Mouse (Mus musculus): Measurements from ENCODE around the gene Mink1. TPM values are rescaled to one million over a fixed set of nuclear protein-coding genes. Genes with fewer than 3 reads are reported as not detected.

The Mink1 gene
- total RNA-seq, 2 experiments from 2014 or later, result 67.7 to 67.8 TPM

Other genes starting within 250 kb of the Mink1 start
- not detected for gene Alox12e, start 240.3 kb upstream of the Mink1 start, total RNA-seq (2021)
- gene Alox15, start 210.8 kb upstream of the Mink1 start, total RNA-seq (2021), result 1 to 10 TPM in 1 of 2 experiments, under 1 TPM in 1; 0.95 to 1.5 TPM
- 10 to 100 TPM; 37.2 to 40.5 TPM for gene Pelp1, start 152.8 kb upstream of the Mink1 start, total RNA-seq (2021)
- gene Arrb2, start 130.2 kb upstream of the Mink1 start, total RNA-seq (2021), result 10 to 100 TPM; 30.4 to 32.3 TPM
- gene Med11, start 111.0 kb upstream of the Mink1 start, total RNA-seq (2021), result 10 to 100 TPM; 17.3 to 18.6 TPM
- gene Zmynd15, start 103.4 kb upstream of the Mink1 start, total RNA-seq (2021), result 1 to 10 TPM; 2.2 to 2.3 TPM
- 1 to 10 TPM; 5.8 to 7.4 TPM for gene Cxcl16, start 102.9 kb upstream of the Mink1 start, total RNA-seq (2021)
- 1 to 10 TPM; 1.3 TPM for gene Tm4sf5, start 57.6 kb upstream of the Mink1 start, total RNA-seq (2021)
- gene Vmo1, start 48.3 kb upstream of the Mink1 start, total RNA-seq (2021), result under 1 TPM; 0.51 to 0.64 TPM
- gene Gltpd2, start 43.7 kb upstream of the Mink1 start, total RNA-seq (2021), result 1 to 10 TPM in 1 of 2 experiments, not detected in 1; 5.0 TPM
- 100 to 1,000 TPM; 289 to 310 TPM for gene Psmb6, start 37.5 kb upstream of the Mink1 start, total RNA-seq (2021)
- gene Gm40193, start 29.9 kb upstream of the Mink1 start, total RNA-seq (2021), result not detected
- gene Pld2, start 22.8 kb upstream of the Mink1 start, total RNA-seq (2021), result 10 to 100 TPM; 11.8 to 15.4 TPM
- gene 4930544D05Rik, start 53.0 kb downstream of the Mink1 start, total RNA-seq (2021), result not detected
- under 1 TPM in 1 of 2 experiments, not detected in 1; 0.36 TPM for gene Chrne, start 56.3 kb downstream of the Mink1 start, total RNA-seq (2021)
- gene Gp1ba, start 76.2 kb downstream of the Mink1 start, total RNA-seq (2021), result 1 to 10 TPM in 1 of 2 experiments, under 1 TPM in 1; 0.28 to 1.2 TPM
- 100 to 1,000 TPM; 100 to 106 TPM for gene Rnf167, start 84.4 kb downstream of the Mink1 start, total RNA-seq (2021)
- 100 to 1,000 TPM; 153 TPM for gene Slc25a11, start 84.6 kb downstream of the Mink1 start, total RNA-seq (2021)
- 100 to 1,000 TPM; 804 to 830 TPM for gene Pfn1, start 91.8 kb downstream of the Mink1 start, total RNA-seq (2021)
- 100 to 1,000 TPM in 1 of 2 experiments, 10 to 100 TPM in 1; 72.6 to 112 TPM for gene Eno3, start 94.3 kb downstream of the Mink1 start, total RNA-seq (2021)
- gene Spag7, start 106.5 kb downstream of the Mink1 start, total RNA-seq (2021), result 10 to 100 TPM; 82.0 to 87.2 TPM
- gene Camta2, start 125.2 kb downstream of the Mink1 start, total RNA-seq (2021), result 10 to 100 TPM; 36.2 to 37.8 TPM
- gene Inca1, start 137.3 kb downstream of the Mink1 start, total RNA-seq (2021), result 10 to 100 TPM in 1 of 2 experiments, 1 to 10 TPM in 1; 7.0 to 10.2 TPM
- 100 to 1,000 TPM; 135 to 149 TPM for gene Kif1c, start 137.7 kb downstream of the Mink1 start, total RNA-seq (2021)
- 10 to 100 TPM; 12.9 to 13.2 TPM for gene Zfp3, start 201.3 kb downstream of the Mink1 start, total RNA-seq (2021)
- under 1 TPM; 0.48 to 0.68 TPM for gene Scimp, start 249.7 kb downstream of the Mink1 start, total RNA-seq (2021)

All from adrenal gland, postnatal 4 days (tissue).